Mouse (Mus musculus): Measurements from ENCODE around the gene Cryge. TPM values are rescaled to one million over a fixed set of nuclear protein-coding genes. Genes with fewer than 3 reads are reported as not detected.

The Cryge gene
- polyA plus RNA-seq, 1 experiment from 2014 or later = not detected

GRCm38 (mm10) chr1:65028206-65028605, 22.7 kb downstream of the Cryge start:
- Histone ChIP-seq H3K4me2 (no peak overlapping the region), H3K4me3 (no peak overlapping the region), H3K9ac (no peak overlapping the region), H3K4me1 (replicated peaks) (peaks cover 3% of the 10 kb centered on the region; the same call in 1 of the 2 replicates), H3K27me3 (replicated peaks) (no peaks in the 10 kb centered on the region), H3K36me3 (no peaks in the 10 kb centered on the region), H3K9me3 (replicated peaks) (no peaks in the 10 kb centered on the region), H3K27ac (ENCODE audit: poor library complexity, severe bottlenecking) (no peak overlapping the region)
- no peak for ATAC-seq (ENCODE audit: insufficient number of reproducible peaks, low FRiP score)
- 70% methylated on average over 9 of the region's 9 CpGs for WGBS

GRCm38 (mm10) chr1:65012726-65013125, 38.2 kb downstream of the Cryge start:
- Histone ChIP-seq H3K4me2 (no peak overlapping the region), H3K9me3 (replicated peaks) (no peaks in the 10 kb centered on the region), H3K4me1 (replicated peaks) (no peaks in the 10 kb centered on the region), H3K9ac (no peak overlapping the region), H3K36me3 (no peaks in the 10 kb centered on the region), H3K27me3 (replicated peaks) (no peaks in the 10 kb centered on the region), H3K4me3 (no peak overlapping the region), H3K27ac (ENCODE audit: poor library complexity, severe bottlenecking) (no peak overlapping the region)
- ATAC-seq (ENCODE audit: insufficient number of reproducible peaks, low FRiP score) = no peak
- 85% methylated on average over 4 of the region's 4 CpGs for WGBS

GRCm38 (mm10) chr1:65010153-65010552, 40.8 kb downstream of the Cryge start:
- Histone ChIP-seq H3K36me3 (no peaks in the 10 kb centered on the region), H3K27me3 (replicated peaks) (no peaks in the 10 kb centered on the region), H3K9ac (no peak overlapping the region), H3K4me3 (no peak overlapping the region), H3K9me3 (replicated peaks) (no peaks in the 10 kb centered on the region), H3K4me2 (no peak overlapping the region), H3K4me1 (replicated peaks) (no peaks in the 10 kb centered on the region), H3K27ac (ENCODE audit: poor library complexity, severe bottlenecking) (no peak overlapping the region)
- 15% methylated on average over 9 of the region's 9 CpGs for WGBS
- ATAC-seq (ENCODE audit: insufficient number of reproducible peaks, low FRiP score) = no peak

- Histone ChIP-seq H3K27ac (ENCODE audit: poor library complexity, severe bottlenecking) (no peak overlapping the region), H3K4me2 (no peak overlapping the region), H3K9ac (no peak overlapping the region), H3K27me3 (replicated peaks) (no peaks in the 10 kb centered on the region), H3K4me1 (replicated peaks) (no peaks in the 10 kb centered on the region), H3K36me3 (no peaks in the 10 kb centered on the region), H3K4me3 (no peak overlapping the region), H3K9me3 (replicated peaks) (no peaks in the 10 kb centered on the region)
- ATAC-seq (ENCODE audit: insufficient number of reproducible peaks, low FRiP score) = no peak
- 91% methylated on average over 6 of the region's 6 CpGs for WGBS
Observed at GRCm38 (mm10) chr1:65005575-65005974, 45.4 kb downstream of the Cryge start.

- 36% methylated on average over 4 of the region's 4 CpGs for WGBS
Observed at GRCm38 (mm10) chr1:65004526-65004925, 46.4 kb downstream of the Cryge start.

More at GRCm38 (mm10) chr1:65004526-65004925, 46.4 kb downstream of the Cryge start:
- H3K27ac ChIP-seq (ENCODE audit: poor library complexity, severe bottlenecking) = no peak overlapping the region
- H3K27me3 ChIP-seq (replicated peaks) = no peaks in the 10 kb centered on the region
- H3K4me2 ChIP-seq = no peak overlapping the region
- no peak overlapping the region for H3K4me3 ChIP-seq
- ATAC-seq (ENCODE audit: insufficient number of reproducible peaks, low FRiP score) = no peak
- H3K9ac ChIP-seq = no peak overlapping the region
- no peaks in the 10 kb centered on the region for H3K9me3 ChIP-seq (replicated peaks)
- no peaks in the 10 kb centered on the region for H3K36me3 ChIP-seq
- H3K4me1 ChIP-seq (replicated peaks) = no peaks in the 10 kb centered on the region

Other genes with a start within 250 kb of the Cryge start
- 7.1 and 10.5 TPM in 2 replicates for gene Plekhm3, start 94.3 kb downstream of the Cryge start, polyA plus RNA-seq (2016; fragmentation: Nextera tagmentation; extraction: Ambion mirVana)
- gene Akr1cl, start 18.4 kb downstream of the Cryge start, polyA plus RNA-seq (2016; fragmentation: Nextera tagmentation; extraction: Ambion mirVana) = 0.78 and 0.99 TPM in 2 replicates
- not detected in 2 replicates for gene Crygd, start 12.3 kb upstream of the Cryge start, polyA plus RNA-seq (2016; fragmentation: Nextera tagmentation; extraction: Ambion mirVana)
- not detected in 2 replicates for gene Crygc, start 22.5 kb upstream of the Cryge start, polyA plus RNA-seq (2016; fragmentation: Nextera tagmentation; extraction: Ambion mirVana)
- gene Crygb, start 31.1 kb upstream of the Cryge start, polyA plus RNA-seq (2016; fragmentation: Nextera tagmentation; extraction: Ambion mirVana) = 0.58 and 1.1 TPM in 2 replicates
- gene Cryga, start 52.2 kb upstream of the Cryge start, polyA plus RNA-seq (2016; fragmentation: Nextera tagmentation; extraction: Ambion mirVana) = not detected in 2 replicates
- gene Gm28845, start 68.4 kb upstream of the Cryge start, polyA plus RNA-seq (2016; fragmentation: Nextera tagmentation; extraction: Ambion mirVana) = not detected in 2 replicates
- 0.08 TPM in 1 of 2 replicates, not detected in the other for gene D630023F18Rik, start 72.1 kb upstream of the Cryge start, polyA plus RNA-seq (2016; fragmentation: Nextera tagmentation; extraction: Ambion mirVana)
- gene Idh1, start 135.4 kb upstream of the Cryge start, polyA plus RNA-seq (2016; fragmentation: Nextera tagmentation; extraction: Ambion mirVana) = 66.1 and 68.8 TPM in 2 replicates
- 9.5 and 11.1 TPM in 2 replicates for gene Pikfyve, start 135.5 kb upstream of the Cryge start, polyA plus RNA-seq (2016; fragmentation: Nextera tagmentation; extraction: Ambion mirVana)
- not detected in 2 replicates for gene Pth2r, start 230.9 kb upstream of the Cryge start, polyA plus RNA-seq (2016; fragmentation: Nextera tagmentation; extraction: Ambion mirVana)